Mouse (Mus musculus) lung, postnatal 0 days (tissue): Measurements from ENCODE around the gene Mbtps1.

Experiments
- CTCF ChIP-seq: IDR thresholded peaks from 2 replicates; pipeline ENCODE4 v1.5.1; 2016; ENCODE audit warnings: antibody characterized with exemption, mild to moderate bottlenecking
- EP300 ChIP-seq: IDR thresholded peaks from 2 replicates; pipeline ENCODE4 v1.6.1; 2016; ENCODE audit warnings: antibody characterized with exemption, mild to moderate bottlenecking, control low read depth

DNA sequence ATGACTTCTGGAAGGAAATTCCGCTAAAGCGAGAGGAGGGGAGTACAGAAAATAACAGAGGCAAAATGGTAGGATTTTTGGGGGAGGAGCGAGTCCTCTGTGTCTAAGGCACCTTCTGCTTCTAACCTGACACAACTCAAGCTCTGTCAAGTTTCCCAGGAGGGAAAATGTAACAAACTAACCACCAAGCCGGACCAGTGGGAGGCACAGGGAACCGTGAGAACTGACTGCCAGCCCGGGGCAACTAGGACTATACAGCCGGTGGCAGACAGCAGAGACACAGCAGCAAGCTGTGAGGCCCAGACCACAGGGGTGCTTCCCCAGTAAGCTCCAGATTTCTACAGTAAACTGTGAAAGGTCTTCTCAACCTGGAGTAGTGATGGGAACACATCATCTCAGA, 10.4 kb upstream of the Mbtps1 start:
- TF ChIP-seq EP300 (no peak), CTCF (no peak)
